Mouse (Mus musculus): Measurements from ENCODE around the gene Acvr1.

Acvr1 gene

DNA sequence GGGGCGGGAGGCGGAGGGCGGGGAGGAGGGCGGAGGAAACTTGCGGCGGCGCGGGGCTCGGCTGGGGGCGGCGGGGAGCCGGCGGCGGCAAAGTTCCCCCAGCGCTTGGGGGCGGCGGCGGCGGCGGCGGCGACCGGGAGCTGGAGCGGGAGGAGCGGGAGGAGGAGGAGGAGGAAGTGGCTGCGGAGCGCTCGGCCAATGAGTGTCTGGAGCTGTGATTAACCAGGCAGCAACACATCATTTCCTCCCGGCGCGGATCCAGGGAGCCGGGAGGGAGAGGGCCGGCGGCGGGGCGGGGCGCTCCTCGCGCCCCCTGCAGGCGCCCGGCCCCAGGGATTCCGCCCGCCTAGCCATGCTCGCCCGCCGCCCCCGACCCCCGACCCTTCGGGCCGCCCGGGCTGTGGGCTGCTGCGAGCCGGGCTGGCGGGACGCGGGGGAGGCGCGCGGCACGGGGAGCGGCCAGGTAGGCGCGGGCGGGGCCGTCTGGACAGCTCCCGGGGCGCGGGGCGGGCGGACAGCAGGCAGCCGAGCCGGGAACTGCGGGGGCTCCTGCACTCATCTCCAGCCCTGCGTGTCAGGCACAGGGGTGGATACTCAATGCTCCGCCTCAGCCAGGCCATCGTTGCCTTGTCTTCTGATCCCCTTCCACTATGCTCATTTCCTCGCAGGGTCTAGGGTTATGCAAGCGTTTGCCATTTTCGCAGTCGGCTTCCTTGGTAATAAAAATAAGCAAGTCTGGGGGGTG is at the start of gene Acvr1, which contains the start of gene Upp2:
Gene Acvr1, minus strand, starts transcription at position 92 of the 745 bp plus-strand sequence.
Gene Upp2, plus strand, starts transcription at position 233 of the 745 bp plus-strand sequence.
- TF ChIP-seq CTCF (conservative IDR thresholded peaks at IDR 0.05; ENCODE audit: low read length) (no peak), POU5F1 (IDR thresholded peaks at IDR 0.05; ENCODE audit: borderline replicate concordance, low read length) (no peak), NANOG (IDR thresholded peaks at IDR 0.05; ENCODE audit: borderline replicate concordance, low read length) (no peak)
- Histone ChIP-seq H3K9me3 (ENCODE audit: low read length) (no peaks in the 10 kb centered on the region), H3K36me3 (ENCODE audit: insufficient read depth, low read length) (no peaks in the 10 kb centered on the region), H3K27me3 (ENCODE audit: insufficient read depth, low read length) (peaks cover 21% of the 10 kb centered on the region), H3K4me1 (replicated peaks; ENCODE audit: low read depth, low read length) (peaks cover 32% of the 10 kb centered on the region), H3K4me3 (replicated peaks; ENCODE audit: low read length) (peak within 1 kb of the TSS; percentile 88)

DNA sequence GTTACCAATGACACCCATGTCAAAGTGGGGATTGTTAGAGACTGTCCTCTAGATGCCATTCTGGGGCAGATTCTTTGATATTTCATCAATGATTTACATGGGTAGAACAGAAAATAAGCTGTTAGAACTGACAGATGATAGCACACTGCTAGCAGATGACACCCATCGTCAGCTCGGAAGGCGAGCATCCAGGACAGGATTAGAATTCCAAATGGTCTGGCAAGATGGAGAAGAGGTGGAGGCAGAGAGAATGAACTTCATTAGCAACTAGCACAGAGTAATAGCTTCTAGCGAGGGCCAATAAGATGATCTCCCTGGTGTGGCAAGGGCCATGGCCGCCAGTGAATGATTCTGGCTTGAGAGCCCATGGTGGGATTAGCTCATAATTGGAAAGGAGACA is 48.8 kb upstream of the Acvr1 start:
- H3K36me3 ChIP-seq (ENCODE audit: insufficient read depth, low read length) = no peaks in the 10 kb centered on the region
- H3K4me3 ChIP-seq (replicated peaks; ENCODE audit: low read length) = no peak overlapping the region
- no peaks in the 10 kb centered on the region for H3K9me3 ChIP-seq (ENCODE audit: low read length)
- H3K4me1 ChIP-seq (replicated peaks; ENCODE audit: low read depth, low read length) = peaks cover 5% of the 10 kb centered on the region
- TF ChIP-seq POU5F1 (IDR thresholded peaks at IDR 0.05; ENCODE audit: borderline replicate concordance, low read length) (no peak), NANOG (IDR thresholded peaks at IDR 0.05; ENCODE audit: borderline replicate concordance, low read length) (no peak), CTCF (conservative IDR thresholded peaks at IDR 0.05; ENCODE audit: low read length) (no peak)
- H3K27me3 ChIP-seq (ENCODE audit: insufficient read depth, low read length) = no peaks in the 10 kb centered on the region

DNA sequence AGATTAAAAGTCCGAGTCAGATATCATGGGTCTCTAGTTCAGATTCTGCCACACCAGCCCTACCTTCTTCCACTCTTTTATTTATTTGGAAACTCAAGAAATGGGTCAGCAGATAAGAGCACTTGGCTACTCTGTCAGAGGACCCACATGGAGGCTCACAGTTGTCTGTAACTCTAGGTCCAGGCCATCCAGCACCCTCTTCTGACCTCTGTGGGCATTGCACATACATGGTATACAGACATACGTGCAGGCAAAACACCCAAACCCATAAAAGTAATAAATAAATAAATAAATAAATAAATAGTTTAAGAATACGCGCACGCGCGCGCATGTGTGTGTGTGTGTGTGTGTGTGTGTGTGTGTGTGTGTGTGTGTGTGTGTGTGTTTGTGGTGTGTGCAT is 47.9 kb upstream of the Acvr1 start:
- H3K4me1 ChIP-seq (replicated peaks; ENCODE audit: low read depth, low read length) = peaks cover 5% of the 10 kb centered on the region
- H3K9me3 ChIP-seq (ENCODE audit: low read length) = no peaks in the 10 kb centered on the region
- no peak overlapping the region for H3K4me3 ChIP-seq (replicated peaks; ENCODE audit: low read length)
- no peaks in the 10 kb centered on the region for H3K36me3 ChIP-seq (ENCODE audit: insufficient read depth, low read length)
- no peaks in the 10 kb centered on the region for H3K27me3 ChIP-seq (ENCODE audit: insufficient read depth, low read length)
- TF ChIP-seq CTCF (conservative IDR thresholded peaks at IDR 0.05; ENCODE audit: low read length) (no peak), NANOG (IDR thresholded peaks at IDR 0.05; ENCODE audit: borderline replicate concordance, low read length) (no peak), POU5F1 (IDR thresholded peaks at IDR 0.05; ENCODE audit: borderline replicate concordance, low read length) (no peak)

DNA sequence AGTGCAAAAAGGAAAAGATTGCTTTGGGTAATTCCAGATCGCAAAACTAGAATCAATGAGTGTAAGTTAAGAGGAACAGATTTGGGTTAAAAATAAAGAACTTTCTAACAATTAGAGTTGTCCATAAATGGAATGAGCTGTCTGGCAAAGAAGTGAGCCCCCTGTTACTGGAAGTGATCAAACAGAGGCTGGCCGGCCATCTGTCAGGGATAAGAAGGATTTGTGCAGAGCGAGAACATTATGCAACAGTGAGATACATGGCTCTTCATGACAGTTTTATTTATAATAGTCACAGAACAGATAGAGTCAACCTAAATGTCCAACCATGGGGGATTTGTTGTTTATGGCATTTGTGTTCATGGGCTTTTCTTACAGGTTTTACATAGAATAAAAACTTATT is 46.8 kb upstream of the Acvr1 start:
- H3K4me1 ChIP-seq (replicated peaks; ENCODE audit: low read depth, low read length) = peaks cover 5% of the 10 kb centered on the region
- H3K36me3 ChIP-seq (ENCODE audit: insufficient read depth, low read length) = no peaks in the 10 kb centered on the region
- no peaks in the 10 kb centered on the region for H3K9me3 ChIP-seq (ENCODE audit: low read length)
- no peak overlapping the region for H3K4me3 ChIP-seq (replicated peaks; ENCODE audit: low read length)
- no peak for TF ChIP-seq POU5F1 (IDR thresholded peaks at IDR 0.05; ENCODE audit: borderline replicate concordance, low read length)
- no peak for TF ChIP-seq NANOG (IDR thresholded peaks at IDR 0.05; ENCODE audit: borderline replicate concordance, low read length)
- TF ChIP-seq CTCF (conservative IDR thresholded peaks at IDR 0.05; ENCODE audit: low read length) = no peak
- H3K27me3 ChIP-seq (ENCODE audit: insufficient read depth, low read length) = no peaks in the 10 kb centered on the region

- Histone ChIP-seq H3K9me3 (ENCODE audit: low read length) (0 out of 2 replicates have a peak, but pooled peaks cover 3% of the 10 kb centered on the region), H3K27me3 (ENCODE audit: insufficient read depth, low read length) (no peaks in the 10 kb centered on the region), H3K36me3 (ENCODE audit: insufficient read depth, low read length) (no peaks in the 10 kb centered on the region), H3K4me1 (replicated peaks; ENCODE audit: low read depth, low read length) (peaks cover 25% of the 10 kb centered on the region), H3K4me3 (replicated peaks; ENCODE audit: low read length) (no peak overlapping the region)
- TF ChIP-seq POU5F1 (IDR thresholded peaks at IDR 0.05; ENCODE audit: borderline replicate concordance, low read length) = no peak
- peak; percentile 23; the same call in 1 of the 2 replicates for TF ChIP-seq NANOG (IDR thresholded peaks at IDR 0.05; ENCODE audit: borderline replicate concordance, low read length)
Observed at GRCm38 (mm10) chr2:58604791-58605190, 37.8 kb upstream of the Acvr1 start.

DNA sequence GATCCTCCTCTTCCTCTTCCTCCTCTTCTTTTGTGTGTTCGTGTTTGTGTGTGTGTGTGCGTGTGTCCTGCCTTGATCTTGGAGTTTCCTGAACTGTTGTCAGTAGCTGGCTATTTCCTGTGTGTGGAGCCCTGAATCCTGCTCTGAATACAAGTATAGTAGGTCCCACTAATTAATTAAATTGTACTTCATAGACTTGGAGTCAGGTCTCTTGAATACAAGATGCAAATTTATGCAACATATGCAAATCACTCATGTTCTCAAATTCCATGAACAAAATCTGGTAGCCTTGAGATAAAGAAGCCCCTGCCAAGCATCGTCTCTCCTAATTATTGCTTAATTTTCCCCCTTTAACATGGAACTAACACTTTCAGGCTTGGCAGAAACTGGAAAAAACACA is 36.4 kb upstream of the Acvr1 start:
- 0 out of 2 replicates have a peak, but pooled peaks cover 3% of the 10 kb centered on the region for H3K9me3 ChIP-seq (ENCODE audit: low read length)
- peaks cover 25% of the 10 kb centered on the region for H3K4me1 ChIP-seq (replicated peaks; ENCODE audit: low read depth, low read length)
- H3K27me3 ChIP-seq (ENCODE audit: insufficient read depth, low read length) = no peaks in the 10 kb centered on the region
- no peak overlapping the region for H3K4me3 ChIP-seq (replicated peaks; ENCODE audit: low read length)
- no peaks in the 10 kb centered on the region for H3K36me3 ChIP-seq (ENCODE audit: insufficient read depth, low read length)
- TF ChIP-seq NANOG (IDR thresholded peaks at IDR 0.05; ENCODE audit: borderline replicate concordance, low read length) (no peak), POU5F1 (IDR thresholded peaks at IDR 0.05; ENCODE audit: borderline replicate concordance, low read length) (no peak), CTCF (conservative IDR thresholded peaks at IDR 0.05; ENCODE audit: low read length) (no peak)

- TF ChIP-seq NANOG (IDR thresholded peaks at IDR 0.05; ENCODE audit: borderline replicate concordance, low read length) = no peak
- Histone ChIP-seq H3K4me1 (replicated peaks; ENCODE audit: low read depth, low read length) (peaks cover 35% of the 10 kb centered on the region), H3K9me3 (ENCODE audit: low read length) (0 out of 2 replicates have a peak, but pooled peaks cover 3% of the 10 kb centered on the region), H3K4me3 (replicated peaks; ENCODE audit: low read length) (no peak overlapping the region), H3K27me3 (ENCODE audit: insufficient read depth, low read length) (0 out of 2 replicates have a peak, but pooled peaks cover 2% of the 10 kb centered on the region), H3K36me3 (ENCODE audit: insufficient read depth, low read length) (no peaks in the 10 kb centered on the region)
Observed at GRCm38 (mm10) chr2:58601382-58601781, 34.4 kb upstream of the Acvr1 start.

DNA sequence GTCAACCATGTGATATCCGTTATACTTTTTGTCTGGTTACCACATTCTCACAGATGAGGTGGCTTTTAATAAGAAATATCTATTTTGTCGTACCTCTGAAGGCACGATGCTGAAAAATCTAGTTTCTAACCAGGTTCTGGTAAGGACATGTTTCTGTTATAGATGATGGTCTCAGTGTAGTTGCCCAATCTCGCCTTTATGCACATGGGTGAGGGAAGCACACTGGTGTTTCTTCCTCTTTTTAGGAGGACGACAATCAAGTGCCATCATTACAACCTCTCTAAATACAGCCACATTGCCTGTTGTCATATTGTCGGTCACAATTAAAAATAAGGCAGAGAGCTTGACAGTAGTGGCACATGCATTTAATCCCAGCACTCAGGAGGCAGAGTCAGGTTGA is 32.7 kb upstream of the Acvr1 start:
- no peaks in the 10 kb centered on the region for H3K36me3 ChIP-seq (ENCODE audit: insufficient read depth, low read length)
- no peak overlapping the region for H3K4me3 ChIP-seq (replicated peaks; ENCODE audit: low read length)
- TF ChIP-seq CTCF (conservative IDR thresholded peaks at IDR 0.05; ENCODE audit: low read length) (no peak), NANOG (IDR thresholded peaks at IDR 0.05; ENCODE audit: borderline replicate concordance, low read length) (no peak), POU5F1 (IDR thresholded peaks at IDR 0.05; ENCODE audit: borderline replicate concordance, low read length) (no peak)
- no peaks in the 10 kb centered on the region for H3K9me3 ChIP-seq (ENCODE audit: low read length)
- H3K4me1 ChIP-seq (replicated peaks; ENCODE audit: low read depth, low read length) = peaks cover 29% of the 10 kb centered on the region
- 0 out of 2 replicates have a peak, but pooled peaks cover 2% of the 10 kb centered on the region for H3K27me3 ChIP-seq (ENCODE audit: insufficient read depth, low read length)
